Mouse (Mus musculus) kidney, postnatal 36 days (tissue): ENCODE measurements around the gene Iffo2.

Experiments used
- DNase-seq, 2 experiments: peaks; one replicate each; pipeline ENCODE4 v3.0.0; 2021 to 2022; ENCODE audit warnings: mixed read lengths in 2 of 2

Gene Iffo2

GRCm38 (mm10) chr4:139582903-139583302 is 52.6 kb downstream of the Iffo2 start:
- no peak for DNase-seq

GRCm38 (mm10) chr4:139583629-139584245 is 53.4 kb downstream of the Iffo2 start:
- no peak for DNase-seq

- peak in 1 of 2 experiments; percentile 30 for DNase-seq
These were observed 54.4 kb downstream of the Iffo2 start for GRCm38 (mm10) chr4:139584704-139585103.

GRCm38 (mm10) chr4:139585713-139586112 is 55.4 kb downstream of the Iffo2 start:
- peak in 1 of 2 experiments; percentile 36 for DNase-seq

DNA sequence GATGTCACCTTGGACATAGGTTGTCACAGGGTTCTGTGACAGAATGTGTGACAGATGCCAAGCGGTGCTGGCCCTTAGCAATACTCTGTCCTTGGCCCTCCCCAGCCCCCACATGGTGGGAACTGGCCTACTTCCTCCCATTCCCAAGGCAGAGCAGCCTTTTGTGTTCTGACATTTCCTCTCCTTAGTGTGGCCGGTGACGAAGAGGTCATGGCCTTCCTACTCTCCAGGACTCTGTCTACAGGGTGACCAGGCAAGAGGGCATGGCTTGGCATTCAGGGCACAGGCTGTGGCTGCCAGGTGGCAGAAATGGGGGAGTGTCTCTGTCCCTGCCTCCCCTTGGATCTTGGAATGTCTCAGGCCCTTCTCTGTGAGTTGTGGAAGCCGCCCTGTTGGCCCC is 57.0 kb downstream of the Iffo2 start:
- peak; percentile 64 for DNase-seq

- DNase-seq: no peak
These were observed 57.4 kb downstream of the Iffo2 start for GRCm38 (mm10) chr4:139587773-139588172.

DNA sequence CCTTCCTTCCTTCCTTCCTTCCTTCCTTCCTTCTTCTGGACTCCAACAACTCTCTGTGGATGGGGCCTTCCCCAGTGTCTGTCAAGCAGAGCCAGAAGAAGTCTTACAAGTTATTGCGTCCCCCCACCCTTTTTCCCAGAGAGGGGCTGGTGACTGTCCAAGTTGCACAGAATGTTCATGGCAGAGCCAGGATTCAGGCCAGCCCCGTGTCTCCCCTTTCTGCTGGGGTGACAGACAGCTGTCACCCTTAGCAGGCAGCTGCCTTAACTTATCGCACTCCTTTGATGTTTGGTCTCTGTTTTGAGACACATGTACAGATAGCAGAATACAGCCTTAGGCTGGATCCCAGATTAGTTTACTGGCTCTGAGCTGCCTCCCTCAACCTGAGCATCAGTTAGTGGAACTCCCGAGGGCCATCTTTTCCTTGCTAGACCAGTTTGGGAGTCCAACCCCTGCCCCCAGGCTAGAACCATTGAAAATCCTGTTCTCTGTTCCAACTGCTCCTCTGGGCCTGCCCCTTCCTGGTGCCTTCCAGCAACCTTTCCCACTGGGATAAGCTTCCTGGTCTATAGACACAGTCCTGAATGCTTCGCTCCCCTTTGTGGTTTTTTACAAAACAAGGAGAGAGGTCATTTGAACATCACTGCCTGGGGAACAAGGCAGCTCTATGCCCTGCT is 59.1 kb downstream of the Iffo2 start:
- no peak for DNase-seq

DNA sequence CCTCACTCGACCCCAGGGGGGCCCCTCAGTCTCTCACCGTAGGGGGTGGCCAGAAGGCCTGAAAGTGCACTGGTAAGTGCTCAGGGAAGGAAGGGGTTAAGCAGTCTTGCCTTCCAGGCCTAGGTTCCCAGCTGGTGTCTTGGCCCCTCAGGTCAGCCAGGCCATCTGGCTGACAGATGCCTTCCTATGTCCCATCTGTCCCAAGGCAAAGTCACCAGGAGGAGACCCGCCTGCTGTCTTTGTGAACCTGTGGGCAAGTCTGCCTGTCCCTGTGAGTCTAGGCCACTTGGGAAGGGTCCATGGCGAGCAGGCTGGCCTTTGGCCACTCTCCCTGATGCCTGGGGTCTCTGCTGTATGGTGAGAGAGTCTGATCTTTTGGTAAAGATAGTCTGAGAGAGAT is 60.1 kb downstream of the Iffo2 start:
- DNase-seq: no peak

DNA sequence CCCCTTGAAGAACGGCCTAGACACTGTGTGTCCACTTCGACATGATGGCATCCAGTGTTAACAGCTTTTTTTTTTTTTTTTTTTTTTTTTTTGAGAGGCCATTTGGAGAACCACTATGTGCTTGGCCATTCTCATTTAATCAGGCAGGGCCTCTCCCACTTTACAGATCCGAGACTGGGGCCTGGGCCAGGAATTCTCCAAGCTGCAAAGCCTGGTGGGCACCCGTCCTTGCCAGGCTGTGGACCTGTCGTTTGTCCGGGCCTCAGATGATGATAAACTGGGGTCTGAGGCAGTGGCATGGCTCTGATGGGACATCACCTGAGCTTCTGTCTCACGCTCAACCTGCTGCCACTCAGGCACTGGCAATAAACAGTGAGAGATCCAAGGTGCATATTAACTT is 62.5 kb downstream of the Iffo2 start:
- DNase-seq: no peak

- no peak for DNase-seq
These were observed 63.0 kb downstream of the Iffo2 start for GRCm38 (mm10) chr4:139593383-139593782.

GRCm38 (mm10) chr4:139594062-139594461 is 63.7 kb downstream of the Iffo2 start:
- peak; percentile 30 to 41 for DNase-seq

DNA sequence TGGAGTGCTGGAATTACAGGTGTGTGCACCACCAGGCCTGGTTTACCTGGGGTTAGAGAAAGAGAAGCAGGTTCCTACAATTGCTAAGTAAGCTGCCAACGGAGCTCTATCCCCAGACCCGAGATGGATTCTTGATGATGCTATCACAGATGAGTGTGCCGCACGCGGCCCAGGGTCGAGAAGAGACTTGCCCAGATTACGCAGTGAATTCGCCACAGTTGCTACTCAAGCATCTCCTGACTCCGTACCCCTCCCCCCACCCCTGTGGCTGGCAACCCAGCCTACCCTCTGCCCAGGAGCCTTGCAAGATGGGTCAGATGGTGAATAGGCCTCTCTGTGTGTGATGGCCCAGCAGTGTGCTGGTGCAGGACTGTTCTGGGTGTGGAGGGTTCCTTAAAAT is 66.4 kb downstream of the Iffo2 start:
- no peak for DNase-seq

DNA sequence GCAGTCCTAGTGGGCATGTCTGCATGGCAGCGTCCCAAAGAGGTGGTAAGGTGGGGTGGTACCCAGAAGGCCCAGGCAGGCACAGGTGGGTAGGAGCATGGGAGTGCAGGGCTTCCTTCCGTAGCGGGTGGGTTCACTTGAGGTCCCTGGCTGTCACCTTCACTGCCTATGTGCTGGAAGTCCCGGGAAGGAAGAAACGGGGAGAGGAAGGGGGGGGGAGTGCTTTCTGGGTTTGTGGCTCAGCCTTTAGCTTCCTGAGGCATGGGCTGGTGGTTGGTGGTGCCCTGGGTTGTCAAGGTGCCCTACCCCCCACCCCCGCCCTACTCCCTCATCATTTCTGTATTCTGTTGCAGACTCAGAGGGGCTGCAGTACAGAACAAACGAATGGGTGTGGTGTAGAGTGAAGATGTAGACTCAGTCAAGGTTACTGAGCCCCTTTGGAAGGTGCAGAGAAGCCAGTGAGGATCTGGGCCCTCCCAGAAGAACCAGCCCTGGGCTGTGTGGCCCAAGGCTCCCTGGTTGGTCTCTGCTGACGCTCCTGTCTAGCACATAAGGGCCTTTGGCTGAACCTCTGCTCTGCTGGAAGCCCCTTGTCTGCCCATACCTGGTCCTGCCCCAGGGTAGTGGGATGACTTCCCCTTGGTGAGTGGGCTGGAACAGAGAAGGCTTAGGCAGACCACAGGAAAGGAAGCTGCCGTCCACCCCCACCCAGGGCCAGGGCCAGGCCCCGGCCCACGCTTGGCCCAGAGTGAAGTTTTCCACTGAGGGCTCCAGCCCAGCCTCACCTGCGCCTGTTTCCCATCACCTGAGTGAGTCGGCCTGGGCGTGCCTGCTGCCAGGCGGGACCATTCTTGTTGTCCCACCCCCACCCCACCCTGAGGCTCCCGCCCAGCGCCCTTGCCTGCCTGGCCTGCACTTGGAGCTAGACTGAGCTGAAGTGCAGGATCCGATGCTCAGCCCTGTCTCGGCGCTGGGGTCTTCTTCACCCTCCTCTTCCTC is 67.2 kb downstream of the Iffo2 start:
- DNase-seq: no peak

- DNase-seq: no peak
These were observed 68.0 kb downstream of the Iffo2 start for GRCm38 (mm10) chr4:139598356-139598755.

DNA sequence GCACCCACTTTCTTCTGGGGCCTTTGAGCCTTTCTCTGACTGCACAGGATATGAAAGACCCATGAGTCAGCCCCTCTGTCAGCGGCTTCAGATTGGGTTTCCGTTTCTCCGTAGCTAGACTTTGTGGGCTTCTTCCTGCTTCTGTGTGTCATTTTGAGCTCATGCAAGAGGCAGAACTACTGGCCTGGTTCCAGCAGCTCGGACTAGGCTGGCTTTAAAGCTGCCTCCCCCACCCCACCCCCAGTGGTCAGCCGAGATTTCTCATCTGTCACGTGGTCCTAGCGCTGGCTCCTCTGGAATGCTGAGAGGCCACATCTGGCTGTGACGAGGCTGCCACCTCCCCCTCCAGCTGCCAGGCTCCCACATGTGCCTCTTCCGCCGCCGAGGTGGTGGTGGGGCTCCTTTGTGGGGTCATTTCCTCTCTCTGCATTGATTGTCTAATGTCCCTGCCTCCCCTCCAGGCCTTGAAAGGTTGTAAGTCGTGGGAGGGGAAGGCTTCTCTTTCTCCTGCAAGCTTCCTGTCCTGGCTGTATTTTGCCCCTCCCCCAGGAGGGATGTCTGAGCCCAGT is 68.7 kb downstream of the Iffo2 start:
- DNase-seq: peak; percentile 94 to 95

DNA sequence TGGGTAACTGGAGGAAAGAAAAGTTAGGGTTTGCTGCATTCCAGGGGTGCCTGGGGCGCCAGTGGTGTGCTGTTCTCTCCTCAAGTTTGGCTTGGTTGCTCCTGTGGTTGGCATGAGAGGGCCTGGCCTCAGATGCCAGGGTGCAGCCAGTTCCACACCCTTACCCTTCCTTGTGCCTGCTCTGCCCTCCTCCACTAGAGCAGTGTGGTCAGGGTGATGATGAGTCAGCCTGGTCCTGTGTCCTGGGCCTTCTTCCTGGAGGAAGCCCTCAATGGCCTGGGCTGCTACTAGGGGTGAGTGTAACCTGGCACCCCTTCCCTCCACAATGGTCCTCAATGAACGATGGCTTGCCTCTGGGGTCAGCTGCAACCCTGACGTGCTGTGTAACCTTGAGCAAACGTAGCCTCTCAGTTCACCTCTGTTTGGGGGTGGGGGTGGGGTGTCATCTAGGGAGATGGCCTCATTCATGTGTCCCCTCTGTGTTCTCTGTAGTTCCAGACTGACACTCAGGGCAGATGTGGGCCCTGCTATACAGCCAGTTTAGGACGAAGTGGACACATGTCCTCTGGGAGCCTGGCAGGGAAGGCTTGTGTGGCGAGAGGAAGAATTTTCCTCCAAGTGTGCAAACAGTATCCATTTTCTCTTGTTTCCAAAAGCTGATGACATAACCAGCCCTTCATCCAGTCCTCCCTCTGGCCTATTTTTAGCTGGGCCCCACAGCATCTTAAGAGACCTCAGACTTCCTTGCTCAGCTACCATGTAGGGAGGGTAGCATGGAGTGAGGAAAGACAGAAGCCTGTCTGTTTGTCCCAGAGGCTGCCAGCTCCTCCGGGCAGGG is 71.4 kb downstream of the Iffo2 start:
- no peak for DNase-seq

GRCm38 (mm10) chr4:139602357-139603244 is 72.3 kb downstream of the Iffo2 start, which contains the start of gene Gm21969:
Gm21969 (plus strand) TSS chr4:139603186.
- peak in 1 of 2 experiments; percentile 81 for DNase-seq

DNA sequence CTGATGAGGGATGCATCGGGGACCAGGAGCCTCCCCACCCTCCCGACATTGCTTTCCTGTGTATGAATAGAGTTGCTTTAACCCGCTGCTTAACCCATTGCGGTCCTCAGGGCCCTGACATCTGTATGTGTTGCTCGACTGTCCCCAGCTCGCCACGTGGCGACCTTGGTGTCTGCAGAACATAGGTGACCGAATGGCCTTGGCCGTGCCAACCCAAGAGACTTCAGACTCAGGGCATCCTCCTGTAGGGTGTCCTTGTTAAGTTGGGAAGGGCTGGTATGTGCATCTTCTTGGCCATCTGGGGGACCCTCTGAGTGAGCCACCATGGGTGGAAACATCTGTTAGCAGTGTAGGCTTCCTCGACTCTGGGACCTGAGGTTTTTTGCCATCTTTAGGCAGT is 74.9 kb downstream of the Iffo2 start:
- no peak for DNase-seq

GRCm38 (mm10) chr4:139606732-139607131 is 76.4 kb downstream of the Iffo2 start:
- DNase-seq: no peak

DNA sequence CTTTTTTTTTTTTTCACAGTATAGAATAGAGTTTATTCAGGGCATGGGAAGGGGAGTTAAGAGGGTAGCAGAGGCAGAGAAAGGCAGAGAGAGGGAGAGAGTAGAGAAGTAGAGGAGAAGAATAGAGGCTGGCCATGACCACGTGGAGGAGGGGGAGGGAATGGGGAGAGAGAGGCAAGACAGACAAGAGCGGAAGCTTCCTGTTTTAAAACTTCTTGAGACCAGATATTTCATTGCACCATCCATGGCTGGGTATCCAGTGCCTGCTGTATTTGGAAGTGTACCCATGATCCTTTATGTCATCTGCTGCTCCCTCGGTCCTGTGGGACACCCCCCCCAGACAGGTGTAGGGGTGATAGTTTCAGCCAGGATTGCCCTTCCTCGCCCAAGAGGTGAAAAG is 78.6 kb downstream of the Iffo2 start:
- no peak for DNase-seq

DNA sequence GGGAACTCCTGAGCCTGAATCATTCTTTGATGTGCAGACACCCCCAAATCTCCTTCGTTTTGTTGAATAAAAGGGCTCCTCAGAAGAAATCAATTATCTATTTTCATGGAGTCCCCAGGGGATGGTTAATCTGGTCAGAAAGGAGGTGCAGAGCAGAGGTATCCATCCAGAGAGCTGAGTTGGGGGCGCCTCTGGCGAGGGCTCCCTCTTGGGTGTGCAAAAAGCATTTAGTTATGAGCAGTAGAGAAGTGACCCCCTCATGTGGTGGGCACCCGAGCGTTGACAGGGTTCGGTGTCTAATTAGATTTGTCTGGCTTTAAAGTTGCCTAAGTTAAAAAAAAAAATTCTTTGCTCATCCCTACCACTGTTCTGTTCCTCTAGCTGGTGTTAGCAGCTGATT is 80.6 kb downstream of the Iffo2 start:
- no peak for DNase-seq
